Mouse (Mus musculus) myocyte (in vitro differentiated cells): ENCODE data around the gene Serac1.

ENCODE experiments used
- CEBPB ChIP-seq: IDR thresholded peaks from 2 replicates; pipeline ENCODE4 v1.6.1; 2011; ENCODE audit warnings: mild to moderate bottlenecking, moderate library complexity; ENCODE audit not compliant: poor library complexity, insufficient read depth, severe bottlenecking
- E2F4 ChIP-seq: IDR thresholded peaks from one replicate; pipeline ENCODE4 v1.6.1; 2011; ENCODE audit warnings: mild to moderate bottlenecking, control low read depth, moderate library complexity; ENCODE audit not compliant: insufficient read depth
- MAX ChIP-seq: IDR thresholded peaks from one replicate; pipeline ENCODE4 v1.6.1; 2011; ENCODE audit warnings: low read depth, mild to moderate bottlenecking, control low read depth
- MYOD1 ChIP-seq, 3 experiments: IDR thresholded peaks; one replicate each; pipeline ENCODE4 v1.6.1; 2011; ENCODE audit warnings: control low read depth in 2 of 3, low read depth in 2 of 3, mild to moderate bottlenecking in 2 of 3, moderate library complexity in 1 of 3; ENCODE audit not compliant: insufficient read length in 2 of 3, control insufficient read depth in 1 of 3
- MYOG ChIP-seq, 3 experiments: IDR thresholded peaks; one replicate each; pipeline ENCODE4 v1.6.1; 2011; ENCODE audit warnings: control low read depth in 2 of 3, low read depth in 2 of 3, mild to moderate bottlenecking in 2 of 3; ENCODE audit not compliant: insufficient read length in 2 of 3, control insufficient read depth in 1 of 3, insufficient read depth in 1 of 3
- POLR2A ChIP-seq: IDR thresholded peaks from one replicate; pipeline ENCODE4 v1.6.1; 2011; ENCODE audit warnings: low read depth, mild to moderate bottlenecking, control low read depth, moderate library complexity; ENCODE audit not compliant: insufficient read length
- POLR2AphosphoS2 ChIP-seq: IDR thresholded peaks from one replicate; pipeline ENCODE4 v1.6.1; 2011; ENCODE audit warnings: low read depth, control low read depth; ENCODE audit not compliant: insufficient read length
- REST ChIP-seq: IDR thresholded peaks from one replicate; pipeline ENCODE4 v1.6.1; 2011; ENCODE audit warnings: mild to moderate bottlenecking, control low read depth, moderate library complexity; ENCODE audit not compliant: insufficient read depth, insufficient read length
- SRF ChIP-seq: IDR thresholded peaks from one replicate; pipeline ENCODE4 v1.6.1; 2011; ENCODE audit warnings: low read depth; ENCODE audit not compliant: control insufficient read depth, insufficient read length
- TCF12 ChIP-seq: IDR thresholded peaks from one replicate; pipeline ENCODE4 v1.6.1; 2011; ENCODE audit warnings: mild to moderate bottlenecking, control low read depth; ENCODE audit not compliant: poor library complexity, insufficient read depth, severe bottlenecking
- TCF3 ChIP-seq: IDR thresholded peaks from one replicate; pipeline ENCODE4 v1.6.1; 2011; ENCODE audit warnings: low read depth, control low read depth; ENCODE audit not compliant: insufficient read length
- USF1 ChIP-seq: IDR thresholded peaks from one replicate; pipeline ENCODE4 v1.6.1; 2011; ENCODE audit warnings: low read depth, mild to moderate bottlenecking, control low read depth, moderate library complexity

GRCm38 (mm10) chr17:6007902-6008301, 71.6 kb downstream of the Serac1 start:
- no peak for TF ChIP-seq POLR2AphosphoS2
- no peak for TF ChIP-seq USF1
- TF ChIP-seq POLR2A = no peak
- TF ChIP-seq MYOD1 (IDR thresholded peaks at IDR 0.05; ENCODE audit: control insufficient read depth in 1 of 3, insufficient read length in 2 of 3, low read depth in 2 of 3) = no peak
- TF ChIP-seq SRF = no peak
- no peak for TF ChIP-seq E2F4
- no peak for TF ChIP-seq MAX
- no peak for TF ChIP-seq TCF12
- no peak for TF ChIP-seq MYOG (IDR thresholded peaks at IDR 0.05; ENCODE audit: control insufficient read depth in 1 of 3, insufficient read depth in 1 of 3, insufficient read length in 2 of 3, low read depth in 2 of 3)
- TF ChIP-seq CEBPB = no peak
- no peak for TF ChIP-seq TCF3
- TF ChIP-seq REST = no peak
